Mouse (Mus musculus) retina, adult 2 months (tissue): Measurements from ENCODE around the gene Ppp1r15a.
"Not testable (repeated sequence)": the region's sequence is repeated elsewhere in the genome, so short reads cannot be mapped to it uniquely, and the experiment has no call there.

Experiments used
- DNase-seq: peaks from one replicate; pipeline ENCODE4 v3.0.0-alpha.2; 2012; ENCODE audit warnings: low read depth, low spot score

The Ppp1r15a gene

DNA sequence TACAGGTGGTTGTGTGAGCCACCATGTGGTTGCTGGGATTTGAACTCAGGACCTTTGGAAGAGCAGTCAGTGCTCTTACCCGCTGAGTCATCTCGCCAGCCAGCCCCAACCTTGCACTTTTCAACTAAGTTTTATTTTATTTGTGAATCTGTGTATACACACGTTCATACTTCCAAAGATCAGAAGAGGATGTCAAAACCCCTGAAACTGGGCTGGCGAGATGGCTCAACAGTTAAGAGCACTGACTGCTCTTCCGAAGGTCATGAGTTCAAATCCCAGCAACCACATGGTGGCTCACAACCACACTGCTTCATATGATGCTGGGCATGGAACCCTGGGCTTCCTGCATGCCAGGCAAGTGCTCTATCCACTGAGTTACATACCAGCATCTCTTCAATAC lies 41.1 kb downstream of the Ppp1r15a start:
- not testable (repeated sequence) for DNase-seq

DNA sequence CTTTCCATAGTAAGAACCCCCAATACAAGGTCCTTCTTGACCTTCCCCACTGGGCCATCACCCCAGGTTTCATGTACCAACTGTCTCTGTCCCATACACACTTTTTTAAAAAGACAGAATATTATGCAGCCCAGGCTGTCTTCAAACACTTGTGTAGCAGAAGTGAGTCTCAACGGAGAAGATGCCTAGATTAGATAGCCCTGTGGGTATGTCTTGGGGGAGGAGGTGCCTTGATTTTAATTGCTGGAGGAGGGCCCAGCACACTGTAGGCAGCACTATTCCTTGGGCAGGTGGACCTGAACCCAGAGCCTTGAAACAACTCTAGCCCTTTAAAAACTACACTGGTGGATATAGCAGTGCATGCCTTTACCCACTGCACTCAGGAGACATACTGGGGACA lies 43.9 kb downstream of the Ppp1r15a start:
- DNase-seq = no peak

DNA sequence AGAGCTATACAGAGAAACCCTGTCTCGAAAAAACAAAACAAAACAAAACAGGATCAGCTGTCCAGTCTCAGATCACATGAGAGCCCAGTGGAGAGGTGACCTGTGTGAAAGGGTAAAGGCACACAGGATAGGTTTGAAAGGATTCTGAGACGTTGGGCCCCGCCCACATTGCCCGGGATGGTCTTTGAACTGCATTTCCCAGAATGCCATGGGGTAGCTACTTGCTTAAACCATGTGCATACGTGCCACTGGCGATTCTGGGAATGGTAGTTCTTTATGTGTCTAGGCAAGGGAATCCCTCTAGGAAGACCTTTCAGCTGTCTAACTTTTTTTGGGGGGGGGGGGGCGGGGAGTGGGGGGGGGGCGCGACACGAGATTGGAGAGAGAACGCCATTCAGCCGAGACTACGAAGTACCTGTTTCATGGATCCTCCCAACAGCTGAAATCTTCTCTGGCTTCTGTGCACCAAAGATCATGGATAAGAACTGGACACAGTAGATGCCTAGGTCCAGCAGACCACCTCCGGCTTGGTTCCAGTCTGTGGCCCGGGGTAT lies 44.6 kb downstream of the Ppp1r15a start, which contains the start of gene Tulp2:
Gene Tulp2, plus strand, starts transcription at position 504 of the 554 bp plus-strand sequence.
- DNase-seq = no peak

DNA sequence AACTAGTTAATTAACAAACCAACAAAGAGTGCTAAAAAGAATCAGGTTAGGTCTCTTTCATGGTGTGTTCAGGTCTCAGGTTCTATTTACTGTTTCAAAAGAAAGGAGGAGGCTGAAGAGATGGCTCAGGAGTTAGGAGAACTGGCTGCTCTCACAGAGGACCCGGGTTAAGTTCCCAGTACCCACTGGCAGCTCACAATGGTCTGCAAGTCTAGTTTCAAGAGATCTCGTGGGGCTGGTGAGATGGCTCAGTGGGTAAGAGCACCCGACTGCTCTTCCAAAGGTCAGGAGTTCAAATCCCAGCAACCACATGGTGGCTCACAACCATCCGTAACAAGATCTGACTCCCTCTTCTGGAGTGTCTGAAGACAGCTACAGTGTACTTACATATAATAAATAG lies 45.8 kb downstream of the Ppp1r15a start:
- not testable (repeated sequence) for DNase-seq

DNA sequence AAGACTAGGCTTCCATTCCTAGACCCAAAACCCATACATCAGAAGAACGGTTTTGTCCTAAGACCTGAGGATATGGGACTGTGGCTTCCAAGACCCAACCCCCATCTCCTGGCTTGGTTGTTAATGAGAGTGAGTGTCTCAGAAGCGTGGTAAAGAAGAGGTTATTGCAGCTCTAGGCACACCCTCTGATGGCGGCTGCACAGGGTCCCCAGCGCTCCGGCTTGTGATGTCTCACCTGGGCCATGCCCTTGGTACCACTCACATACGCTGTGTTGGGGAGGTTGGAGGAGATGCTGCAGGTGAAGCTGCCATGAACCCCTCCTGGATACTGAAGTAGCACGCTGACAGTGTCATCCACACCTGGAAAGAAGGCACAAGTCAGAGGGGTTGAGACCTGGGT lies 47.3 kb downstream of the Ppp1r15a start:
- DNase-seq = no peak

DNA sequence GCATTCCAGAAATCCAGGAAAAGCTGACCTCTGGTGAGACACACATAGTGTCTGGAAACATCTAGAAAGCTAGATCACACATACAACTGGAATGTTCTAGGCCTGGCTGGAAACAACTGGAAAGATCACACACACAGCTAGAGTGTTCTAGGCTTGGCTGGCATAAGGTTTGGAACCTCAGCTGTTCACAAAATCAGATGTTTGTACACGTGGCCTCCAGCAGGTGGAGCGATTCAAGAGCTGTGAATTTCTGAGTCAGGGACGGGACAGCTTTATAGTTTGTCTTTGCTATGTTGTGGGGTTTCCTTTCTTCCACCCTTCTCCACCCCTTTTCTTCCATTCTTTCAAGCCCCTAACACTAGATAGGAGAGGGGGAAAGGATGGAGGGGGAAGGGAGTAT lies 49.1 kb downstream of the Ppp1r15a start:
- DNase-seq = no peak

DNA sequence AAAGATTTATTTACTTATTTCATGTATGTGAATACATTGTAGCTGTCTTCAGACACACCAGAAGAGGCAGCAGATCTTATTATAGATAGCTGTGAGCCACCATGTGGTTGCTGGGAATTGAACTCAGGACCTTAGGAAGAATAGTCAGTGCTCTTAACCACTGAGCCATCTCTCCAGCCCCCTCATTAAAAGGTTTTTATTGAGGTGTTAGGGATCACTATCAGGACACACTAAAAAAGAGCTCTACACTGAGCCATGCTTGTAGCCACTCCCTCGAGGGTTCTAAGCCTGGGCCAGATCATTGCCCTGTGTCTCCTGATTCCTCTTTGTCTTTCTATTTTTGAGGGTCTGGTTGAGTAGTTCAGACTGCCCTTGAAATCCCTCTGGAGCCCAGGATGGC lies 49.6 kb downstream of the Ppp1r15a start:
- DNase-seq = no peak

DNA sequence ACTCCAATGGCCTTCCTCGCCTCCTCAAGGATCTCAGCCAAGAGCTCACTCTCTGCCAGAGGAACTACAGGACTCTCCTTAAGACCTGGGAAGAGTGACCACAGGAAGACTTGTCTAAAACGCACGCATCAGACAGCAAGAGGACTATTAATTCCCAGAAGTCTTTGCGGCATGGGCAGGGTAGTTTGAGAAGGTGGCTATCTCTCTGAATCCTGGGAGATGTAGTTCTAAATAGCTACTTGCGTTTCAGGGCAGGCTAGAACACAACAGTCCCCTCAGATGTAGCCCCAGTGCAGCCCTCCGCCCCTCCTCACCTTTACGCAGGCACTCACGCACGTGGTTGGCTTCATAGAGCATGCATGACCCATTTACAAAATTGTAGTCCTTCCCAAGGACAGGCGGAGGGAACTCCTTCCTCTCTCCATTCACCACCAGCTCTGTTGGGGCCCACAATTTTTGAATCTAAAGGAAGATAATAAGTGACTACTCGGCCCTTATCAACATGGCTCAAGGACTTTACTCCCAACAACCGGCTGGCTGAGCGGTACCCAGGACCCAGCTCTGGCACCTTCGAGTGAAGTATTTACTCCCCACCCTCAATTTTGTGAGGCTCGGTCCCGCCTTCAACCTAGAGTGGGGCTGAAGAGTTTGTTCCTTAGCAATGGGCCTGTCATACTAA lies 50.6 kb downstream of the Ppp1r15a start:
- DNase-seq = no peak
